Mouse (Mus musculus): Measurements from ENCODE around the gene Lrrc7. TPM values are rescaled to one million over a fixed set of nuclear protein-coding genes. Genes with fewer than 3 reads are reported as not detected.

Gene Lrrc7
- polyA plus RNA-seq, 1 experiment, result not detected

DNA sequence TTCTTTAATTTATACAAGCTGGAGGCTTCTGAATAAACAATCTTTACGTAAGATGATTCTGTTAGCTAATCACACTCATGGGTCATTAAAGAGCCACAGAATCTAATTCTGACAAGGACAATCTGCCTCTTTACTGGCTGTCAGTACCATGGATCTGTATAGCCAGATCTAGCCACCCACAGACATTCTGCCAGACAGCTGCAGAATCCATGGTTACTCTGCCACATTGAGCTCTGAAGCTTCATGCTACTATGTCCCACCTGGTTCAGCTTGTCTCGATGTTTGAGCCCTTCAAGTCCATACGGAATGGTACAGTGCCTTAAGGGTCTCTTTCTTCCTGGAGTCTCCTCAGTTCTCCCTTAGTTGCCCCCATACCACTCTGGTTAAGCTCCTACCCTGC lies 470.4 kb downstream of the Lrrc7 start:
- Histone ChIP-seq H3K79me2 (ENCODE audit: control insufficient read depth, insufficient read depth) (no peaks in the 10 kb centered on the region), H3ac (ENCODE audit: control insufficient read depth, insufficient read length) (no peak overlapping the region), H3K36me3 (ENCODE audit: control insufficient read depth, insufficient read depth) (no peaks in the 10 kb centered on the region), H3K4me3 (no peak overlapping the region), H3K27me3 (ENCODE audit: control insufficient read depth, insufficient read depth, insufficient read length) (no peaks in the 10 kb centered on the region), H3K4me2 (ENCODE audit: low read depth) (no peak overlapping the region)
- TF ChIP-seq USF1 (IDR thresholded peaks at IDR 0.05; ENCODE audit: low read depth), result no peak
- TF ChIP-seq TCF12 (IDR thresholded peaks at IDR 0.05; ENCODE audit: insufficient read depth, poor library complexity, severe bottlenecking), result no peak
- no peak for TF ChIP-seq MAX (IDR thresholded peaks at IDR 0.05; ENCODE audit: low read depth)
- TF ChIP-seq POLR2AphosphoS2 (IDR thresholded peaks at IDR 0.05; ENCODE audit: insufficient read length, low read depth), result no peak
- no peak for TF ChIP-seq MYOD1 (IDR thresholded peaks at IDR 0.05; ENCODE audit: control insufficient read depth in 1 of 3, insufficient read length in 2 of 3, low read depth in 2 of 3)

DNA sequence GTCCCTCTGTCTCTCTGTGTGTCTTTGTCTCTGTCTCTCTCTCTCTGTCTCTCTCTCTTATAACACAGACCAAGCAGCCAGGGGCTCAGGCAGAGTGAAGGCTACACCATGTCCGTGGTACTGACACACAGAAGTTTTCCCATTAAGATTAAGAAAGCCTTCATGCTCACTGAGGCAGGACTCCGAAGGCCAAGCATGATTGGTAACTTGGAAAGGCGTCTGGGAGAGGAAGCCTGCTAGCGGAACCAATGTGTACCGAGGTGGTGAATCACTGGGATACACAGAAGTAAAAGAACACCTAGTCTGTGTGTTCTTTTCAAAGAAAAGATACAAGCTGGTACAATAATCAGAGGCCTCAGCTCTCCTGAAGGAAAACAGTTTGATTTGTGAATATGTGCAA lies 484.2 kb downstream of the Lrrc7 start:
- no peak for TF ChIP-seq CEBPB (IDR thresholded peaks at IDR 0.05; ENCODE audit: insufficient read depth, poor library complexity, severe bottlenecking)
- no peak for TF ChIP-seq TCF3 (IDR thresholded peaks at IDR 0.05; ENCODE audit: insufficient read length, low read depth)
- TF ChIP-seq REST (IDR thresholded peaks at IDR 0.05; ENCODE audit: insufficient read depth, insufficient read length), result no peak
- no peak for TF ChIP-seq TCF12 (IDR thresholded peaks at IDR 0.05; ENCODE audit: insufficient read depth, poor library complexity, severe bottlenecking)
- no peak for TF ChIP-seq SRF (IDR thresholded peaks at IDR 0.05; ENCODE audit: control insufficient read depth, insufficient read length, low read depth)
- TF ChIP-seq POLR2AphosphoS2 (IDR thresholded peaks at IDR 0.05; ENCODE audit: insufficient read length, low read depth), result no peak
- TF ChIP-seq MAX (IDR thresholded peaks at IDR 0.05; ENCODE audit: low read depth), result no peak
- Histone ChIP-seq H3K27me3 (ENCODE audit: control insufficient read depth, insufficient read depth, insufficient read length) (no peaks in the 10 kb centered on the region), H3K4me3 (no peak overlapping the region), H3K4me2 (ENCODE audit: low read depth) (no peak overlapping the region), H3ac (ENCODE audit: control insufficient read depth, insufficient read length) (no peak overlapping the region), H3K79me2 (ENCODE audit: control insufficient read depth, insufficient read depth) (no peaks in the 10 kb centered on the region), H3K36me3 (ENCODE audit: control insufficient read depth, insufficient read depth) (no peaks in the 10 kb centered on the region)

DNA sequence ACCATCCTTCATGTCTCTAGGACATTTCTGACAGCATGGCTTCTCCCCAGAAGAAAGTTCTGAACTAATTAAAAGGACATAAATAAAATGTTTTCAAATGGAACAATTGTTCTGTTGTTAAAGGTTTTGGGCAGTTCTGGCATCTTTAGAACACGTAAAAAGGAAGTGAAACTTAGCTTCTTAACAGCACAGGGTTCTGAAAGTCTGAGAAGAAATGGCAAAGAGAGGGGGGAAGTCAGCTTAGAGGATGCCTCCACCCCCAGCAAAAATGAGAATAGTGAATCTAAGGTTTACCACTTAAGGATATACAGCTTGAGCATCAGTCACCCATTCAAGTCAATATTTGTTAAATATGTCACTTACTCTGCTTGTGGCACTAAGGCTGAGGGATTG lies 484.6 kb downstream of the Lrrc7 start:
- no peak overlapping the region for H3ac ChIP-seq (ENCODE audit: control insufficient read depth, insufficient read length)
- no peaks in the 10 kb centered on the region for H3K27me3 ChIP-seq (ENCODE audit: control insufficient read depth, insufficient read depth, insufficient read length)
- no peak overlapping the region for H3K4me3 ChIP-seq
- H3K4me2 ChIP-seq (ENCODE audit: low read depth), result no peak overlapping the region
- no peaks in the 10 kb centered on the region for H3K79me2 ChIP-seq (ENCODE audit: control insufficient read depth, insufficient read depth)
- TF ChIP-seq TCF12 (IDR thresholded peaks at IDR 0.05; ENCODE audit: insufficient read depth, poor library complexity, severe bottlenecking), result no peak
- TF ChIP-seq CEBPB (IDR thresholded peaks at IDR 0.05; ENCODE audit: insufficient read depth, poor library complexity, severe bottlenecking), result no peak
- no peak for TF ChIP-seq POLR2AphosphoS2 (IDR thresholded peaks at IDR 0.05; ENCODE audit: insufficient read length, low read depth)
- TF ChIP-seq MYOD1 (IDR thresholded peaks at IDR 0.05; ENCODE audit: control insufficient read depth in 1 of 3, insufficient read length in 2 of 3, low read depth in 2 of 3), result no peak
- no peak for TF ChIP-seq USF1 (IDR thresholded peaks at IDR 0.05; ENCODE audit: low read depth)
- no peak for TF ChIP-seq MYOG (IDR thresholded peaks at IDR 0.05; ENCODE audit: control insufficient read depth in 1 of 3, insufficient read depth in 1 of 3, insufficient read length in 2 of 3, low read depth in 2 of 3)
- TF ChIP-seq POLR2A (IDR thresholded peaks at IDR 0.05; ENCODE audit: insufficient read length, low read depth), result no peak
- no peak for TF ChIP-seq TCF3 (IDR thresholded peaks at IDR 0.05; ENCODE audit: insufficient read length, low read depth)
- TF ChIP-seq SRF (IDR thresholded peaks at IDR 0.05; ENCODE audit: control insufficient read depth, insufficient read length, low read depth), result no peak
- TF ChIP-seq E2F4 (IDR thresholded peaks at IDR 0.05; ENCODE audit: insufficient read depth), result no peak
- TF ChIP-seq REST (IDR thresholded peaks at IDR 0.05; ENCODE audit: insufficient read depth, insufficient read length), result no peak
- no peaks in the 10 kb centered on the region for H3K36me3 ChIP-seq (ENCODE audit: control insufficient read depth, insufficient read depth)

- TF ChIP-seq CEBPB (IDR thresholded peaks at IDR 0.05; ENCODE audit: insufficient read depth, poor library complexity, severe bottlenecking), result no peak
- no peak overlapping the region for H3K4me3 ChIP-seq
- no peak overlapping the region for H3K4me2 ChIP-seq (ENCODE audit: low read depth)
- no peaks in the 10 kb centered on the region for H3K36me3 ChIP-seq (ENCODE audit: control insufficient read depth, insufficient read depth)
- H3K27me3 ChIP-seq (ENCODE audit: control insufficient read depth, insufficient read depth, insufficient read length), result no peaks in the 10 kb centered on the region
- H3ac ChIP-seq (ENCODE audit: control insufficient read depth, insufficient read length), result no peak overlapping the region
- H3K79me2 ChIP-seq (ENCODE audit: control insufficient read depth, insufficient read depth), result no peaks in the 10 kb centered on the region
Measured at GRCm38 (mm10) chr3:158076685-158077379, 485.2 kb downstream of the Lrrc7 start.

GRCm38 (mm10) chr3:158075004-158075403 lies 487.0 kb downstream of the Lrrc7 start:
- Histone ChIP-seq H3K4me3 (no peak overlapping the region), H3K4me2 (ENCODE audit: low read depth) (no peak overlapping the region), H3K27me3 (ENCODE audit: control insufficient read depth, insufficient read depth, insufficient read length) (no peaks in the 10 kb centered on the region), H3K36me3 (ENCODE audit: control insufficient read depth, insufficient read depth) (no peaks in the 10 kb centered on the region), H3K79me2 (ENCODE audit: control insufficient read depth, insufficient read depth) (no peaks in the 10 kb centered on the region), H3ac (ENCODE audit: control insufficient read depth, insufficient read length) (no peak overlapping the region)
- no peak for TF ChIP-seq POLR2AphosphoS2 (IDR thresholded peaks at IDR 0.05; ENCODE audit: insufficient read length, low read depth)
- no peak for TF ChIP-seq TCF3 (IDR thresholded peaks at IDR 0.05; ENCODE audit: insufficient read length, low read depth)
- no peak for TF ChIP-seq REST (IDR thresholded peaks at IDR 0.05; ENCODE audit: insufficient read depth, insufficient read length)
- TF ChIP-seq CEBPB (IDR thresholded peaks at IDR 0.05; ENCODE audit: insufficient read depth, poor library complexity, severe bottlenecking), result no peak
- no peak for TF ChIP-seq POLR2A (IDR thresholded peaks at IDR 0.05; ENCODE audit: insufficient read length, low read depth)
- no peak for TF ChIP-seq SRF (IDR thresholded peaks at IDR 0.05; ENCODE audit: control insufficient read depth, insufficient read length, low read depth)
- TF ChIP-seq MYOD1 (IDR thresholded peaks at IDR 0.05; ENCODE audit: control insufficient read depth in 1 of 3, insufficient read length in 2 of 3, low read depth in 2 of 3), result no peak
- TF ChIP-seq USF1 (IDR thresholded peaks at IDR 0.05; ENCODE audit: low read depth), result no peak
- no peak for TF ChIP-seq E2F4 (IDR thresholded peaks at IDR 0.05; ENCODE audit: insufficient read depth)
- no peak for TF ChIP-seq TCF12 (IDR thresholded peaks at IDR 0.05; ENCODE audit: insufficient read depth, poor library complexity, severe bottlenecking)
- no peak for TF ChIP-seq MAX (IDR thresholded peaks at IDR 0.05; ENCODE audit: low read depth)
